Mouse (Mus musculus): ENCODE results near the gene Gna11. TPM values are rescaled to one million over a fixed set of nuclear protein-coding genes. Genes with fewer than 3 reads are reported as not detected.

Gene Gna11
- polyA plus RNA-seq, 1 experiment from 2014 or later = 20.3 TPM

GRCm38 (mm10) chr10:81481605-81482532 lies 63.1 kb downstream of the Gna11 start:
- ATAC-seq (ENCODE audit: insufficient read depth) = no peak
- Histone ChIP-seq H3K27me3 (peaks cover 60% of the 10 kb centered on the region), H3K4me3 (replicated peaks) (peak overlapping the region; percentile 42), H3K36me3 (replicated peaks) (peaks cover 5% of the 10 kb centered on the region), H3K4me2 (peak overlapping the region; percentile 70), H3K9ac (no peak overlapping the region), H3K4me1 (replicated peaks) (peaks cover 29% of the 10 kb centered on the region), H3K9me3 (replicated peaks) (no peaks in the 10 kb centered on the region), H3K27ac (replicated peaks) (no peak overlapping the region)
- 4% methylated on average over 35 of the region's 35 CpGs for WGBS (ENCODE audit: insufficient replicate concordance)

Small RNA genes within 50 kb of the gene (microRNA-seq; reads per million reads assigned to microRNA genes)
- gene Gm25595 = not detected

Other genes starting within 250 kb of the Gna11 start
- 24.3 and 29.5 TPM in 2 replicates for gene Cactin, start 224.1 kb downstream of the Gna11 start, polyA plus RNA-seq (2015; fragmentation: Nextera tagmentation; extraction: Ambion mirVana)
- gene Tbxa2r, start 216.5 kb downstream of the Gna11 start, polyA plus RNA-seq (2015; fragmentation: Nextera tagmentation; extraction: Ambion mirVana) = 4.0 and 5.0 TPM in 2 replicates
- not detected in 2 replicates for gene Gipc3, start 201.9 kb downstream of the Gna11 start, polyA plus RNA-seq (2015; fragmentation: Nextera tagmentation; extraction: Ambion mirVana)
- 22.3 and 22.6 TPM in 2 replicates for gene Hmg20b, start 194.7 kb downstream of the Gna11 start, polyA plus RNA-seq (2015; fragmentation: Nextera tagmentation; extraction: Ambion mirVana)
- gene Mfsd12, start 187.7 kb downstream of the Gna11 start, polyA plus RNA-seq (2015; fragmentation: Nextera tagmentation; extraction: Ambion mirVana) = 15.0 and 16.5 TPM in 2 replicates
- 2.3 and 2.9 TPM in 2 replicates for gene 4930404N11Rik, start 179.4 kb downstream of the Gna11 start, polyA plus RNA-seq (2015; fragmentation: Nextera tagmentation; extraction: Ambion mirVana)
- gene Fzr1, start 166.7 kb downstream of the Gna11 start, polyA plus RNA-seq (2015; fragmentation: Nextera tagmentation; extraction: Ambion mirVana) = 127 and 147 TPM in 2 replicates
- 50.9 and 56.2 TPM in 2 replicates for gene Dohh, start 160.8 kb downstream of the Gna11 start, polyA plus RNA-seq (2015; fragmentation: Nextera tagmentation; extraction: Ambion mirVana)
- 0.75 and 0.88 TPM in 2 replicates for gene Gm48551, start 160.7 kb downstream of the Gna11 start, polyA plus RNA-seq (2015; fragmentation: Nextera tagmentation; extraction: Ambion mirVana)
- gene Gm48552, start 156.2 kb downstream of the Gna11 start, polyA plus RNA-seq (2015; fragmentation: Nextera tagmentation; extraction: Ambion mirVana) = 0.56 TPM in 1 of 2 replicates, not detected in the other
- gene Smim24, start 152.1 kb downstream of the Gna11 start, polyA plus RNA-seq (2015; fragmentation: Nextera tagmentation; extraction: Ambion mirVana) = 1.9 and 2.3 TPM in 2 replicates
- 9.5 and 11.5 TPM in 2 replicates for gene Nfic, start 89.6 kb downstream of the Gna11 start, polyA plus RNA-seq (2015; fragmentation: Nextera tagmentation; extraction: Ambion mirVana)
- 0.02 TPM in 1 of 2 replicates, not detected in the other for gene Celf5, start 62.5 kb downstream of the Gna11 start, polyA plus RNA-seq (2015; fragmentation: Nextera tagmentation; extraction: Ambion mirVana)
- gene Ncln, start 48.8 kb downstream of the Gna11 start, polyA plus RNA-seq (2015; fragmentation: Nextera tagmentation; extraction: Ambion mirVana) = 43.7 and 52.0 TPM in 2 replicates
- 4.1 and 5.4 TPM in 2 replicates for gene S1pr4, start 45.1 kb downstream of the Gna11 start, polyA plus RNA-seq (2015; fragmentation: Nextera tagmentation; extraction: Ambion mirVana)
- 4.3 and 5.6 TPM in 2 replicates for gene Gna15, start 21.0 kb downstream of the Gna11 start, polyA plus RNA-seq (2015; fragmentation: Nextera tagmentation; extraction: Ambion mirVana)
- 243 and 271 TPM in 2 replicates for gene Aes, start 14.3 kb upstream of the Gna11 start, polyA plus RNA-seq (2015; fragmentation: Nextera tagmentation; extraction: Ambion mirVana)
- gene Tle2, start 29.4 kb upstream of the Gna11 start, polyA plus RNA-seq (2015; fragmentation: Nextera tagmentation; extraction: Ambion mirVana) = 2.2 and 2.6 TPM in 2 replicates
- 3.5 TPM in 2 replicates for gene Tle6, start 55.9 kb upstream of the Gna11 start, polyA plus RNA-seq (2015; fragmentation: Nextera tagmentation; extraction: Ambion mirVana)
- gene BC025920, start 61.1 kb upstream of the Gna11 start, polyA plus RNA-seq (2015; fragmentation: Nextera tagmentation; extraction: Ambion mirVana) = 0.23 and 0.24 TPM in 2 replicates
- gene Sirt6, start 82.6 kb upstream of the Gna11 start, polyA plus RNA-seq (2015; fragmentation: Nextera tagmentation; extraction: Ambion mirVana) = 7.7 and 9.1 TPM in 2 replicates
- gene Ankrd24, start 83.3 kb upstream of the Gna11 start, polyA plus RNA-seq (2015; fragmentation: Nextera tagmentation; extraction: Ambion mirVana) = 1.8 and 2.3 TPM in 2 replicates
- 1.7 TPM in 2 replicates for gene Gm10778, start 103.9 kb upstream of the Gna11 start, polyA plus RNA-seq (2015; fragmentation: Nextera tagmentation; extraction: Ambion mirVana)
- 4.0 and 4.3 TPM in 2 replicates for gene Zfp433, start 159.6 kb upstream of the Gna11 start, polyA plus RNA-seq (2015; fragmentation: Nextera tagmentation; extraction: Ambion mirVana)
- gene Gm3055, start 226.0 kb upstream of the Gna11 start, polyA plus RNA-seq (2015; fragmentation: Nextera tagmentation; extraction: Ambion mirVana) = 0.74 and 0.86 TPM in 2 replicates